Mouse (Mus musculus): Measurements from ENCODE around the gene Nmt2. TPM values are rescaled to one million over a fixed set of nuclear protein-coding genes. Genes with fewer than 3 reads are reported as not detected.

Nmt2 gene
- polyA plus RNA-seq (2015; fragmentation: Illumina TruSeq; extraction: RNeasy Lipid Tissue Mini Kit (QIAGEN cat#74804); ENCODE audit: insufficient read depth, low read depth, low replicate concordance) = 7.4 TPM

DNA sequence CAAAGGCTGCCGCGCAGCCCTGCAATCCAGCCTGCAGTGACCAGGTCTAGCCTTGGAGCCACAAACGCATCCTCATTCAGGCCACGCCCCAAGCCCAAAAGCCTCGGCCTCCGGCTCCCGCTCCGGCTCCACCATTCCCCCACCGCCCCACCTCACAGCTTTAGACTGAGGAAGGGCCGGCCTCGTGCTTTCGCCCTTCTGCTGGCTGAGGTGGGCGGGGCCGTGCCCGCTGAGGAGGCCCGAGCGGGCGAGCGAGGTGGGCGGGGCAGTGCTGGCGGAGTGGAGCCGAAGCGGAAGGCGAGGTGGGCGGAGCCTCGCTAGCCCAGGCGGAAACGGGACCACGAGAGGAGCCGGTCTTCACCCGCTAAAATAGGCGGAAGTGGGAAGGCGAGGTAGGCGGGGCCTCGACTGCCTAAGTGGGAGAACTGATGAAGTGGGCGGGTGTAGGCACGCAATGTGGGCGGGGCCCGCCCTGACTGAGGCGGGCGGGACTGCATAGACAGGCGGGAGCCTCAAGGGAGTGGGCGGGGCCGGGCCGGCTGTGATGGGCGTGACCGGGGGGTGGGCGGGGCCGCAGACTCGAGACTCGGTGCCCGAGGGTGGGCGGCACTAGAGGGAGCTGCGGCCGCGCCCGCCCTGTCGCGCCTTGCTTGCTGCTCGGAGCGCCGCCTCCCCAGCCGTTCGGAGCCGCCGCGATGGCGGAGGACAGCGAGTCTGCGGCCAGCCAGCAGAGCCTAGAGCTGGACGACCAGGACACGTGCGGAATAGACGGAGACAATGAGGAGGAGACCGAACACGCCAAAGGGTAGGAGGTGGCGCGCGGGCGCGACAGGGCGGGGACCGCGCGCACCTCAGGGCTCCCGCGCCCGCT, at the start of gene Nmt2:
TSS of gene Nmt2 (plus strand) at position 611 of the 871 bp plus-strand sequence.

GRCm38 (mm10) chr2:3332484-3333242, 48.7 kb downstream of the Nmt2 start, which contains the start of gene Rpp38:
TSS of gene Rpp38 (minus strand) at chr2:3332643.

DNA sequence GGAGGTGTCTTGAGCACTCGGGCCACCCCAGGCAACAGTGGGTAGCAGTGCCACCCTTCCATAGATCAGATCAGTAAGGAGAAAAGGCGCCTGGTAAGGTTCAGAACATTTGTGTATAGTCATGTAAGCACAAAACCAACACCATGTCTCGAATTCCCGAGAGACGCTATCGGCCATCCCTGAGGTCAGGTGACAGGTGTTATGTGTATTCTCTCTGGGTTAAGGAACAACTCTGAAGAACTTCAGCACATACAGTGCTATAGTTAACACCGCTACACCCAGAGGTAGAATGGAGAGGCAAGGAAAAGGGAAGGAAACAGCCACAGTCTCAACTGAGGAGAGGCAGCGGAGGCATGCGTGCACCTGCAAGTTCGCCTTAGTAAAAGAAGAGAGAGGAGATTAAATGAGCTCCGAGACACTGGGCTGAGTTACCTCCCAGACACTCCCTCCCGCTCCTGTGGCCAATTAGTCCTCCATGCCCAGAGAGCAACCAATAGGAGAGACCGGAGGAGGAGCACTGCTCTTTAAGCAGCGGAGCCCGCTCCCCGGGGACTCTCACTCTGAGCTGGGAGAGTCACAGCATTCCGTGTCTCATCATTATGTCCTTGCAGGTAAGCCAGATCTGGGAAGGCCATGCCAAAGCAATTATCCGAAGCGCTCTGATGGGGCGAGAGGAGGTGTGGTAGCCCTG, 51.7 kb downstream of the Nmt2 start, which contains the start of gene Acbd7:
TSS of gene Acbd7 (plus strand) at position 558 of the 691 bp plus-strand sequence.

Other genes starting within 250 kb of the Nmt2 start
- gene Fam171a1, start 170.0 kb upstream of the Nmt2 start, polyA plus RNA-seq (2015; fragmentation: Illumina TruSeq; extraction: RNeasy Lipid Tissue Mini Kit (QIAGEN cat#74804); ENCODE audit: insufficient read depth, low read depth, low replicate concordance) = 5.4 TPM
- gene Rpp38, start 48.4 kb downstream of the Nmt2 start, polyA plus RNA-seq (2015; fragmentation: Illumina TruSeq; extraction: RNeasy Lipid Tissue Mini Kit (QIAGEN cat#74804); ENCODE audit: insufficient read depth, low read depth, low replicate concordance) = 4.8 TPM
- gene Acbd7, start 52.0 kb downstream of the Nmt2 start, polyA plus RNA-seq (2015; fragmentation: Illumina TruSeq; extraction: RNeasy Lipid Tissue Mini Kit (QIAGEN cat#74804); ENCODE audit: insufficient read depth, low read depth, low replicate concordance) = not detected
- not detected for gene Olah, start 113.0 kb downstream of the Nmt2 start, polyA plus RNA-seq (2015; fragmentation: Illumina TruSeq; extraction: RNeasy Lipid Tissue Mini Kit (QIAGEN cat#74804); ENCODE audit: insufficient read depth, low read depth, low replicate concordance)
- not detected for gene Meig1, start 138.4 kb downstream of the Nmt2 start, polyA plus RNA-seq (2015; fragmentation: Illumina TruSeq; extraction: RNeasy Lipid Tissue Mini Kit (QIAGEN cat#74804); ENCODE audit: insufficient read depth, low read depth, low replicate concordance)
- 2.3 TPM for gene Dclre1c, start 139.9 kb downstream of the Nmt2 start, polyA plus RNA-seq (2015; fragmentation: Illumina TruSeq; extraction: RNeasy Lipid Tissue Mini Kit (QIAGEN cat#74804); ENCODE audit: insufficient read depth, low read depth, low replicate concordance)
- 0.50 TPM for gene Suv39h2, start 190.8 kb downstream of the Nmt2 start, polyA plus RNA-seq (2015; fragmentation: Illumina TruSeq; extraction: RNeasy Lipid Tissue Mini Kit (QIAGEN cat#74804); ENCODE audit: insufficient read depth, low read depth, low replicate concordance)
- gene Gm45902, start 228.6 kb downstream of the Nmt2 start, polyA plus RNA-seq (2015; fragmentation: Illumina TruSeq; extraction: RNeasy Lipid Tissue Mini Kit (QIAGEN cat#74804); ENCODE audit: insufficient read depth, low read depth, low replicate concordance) = 0.55 TPM
- gene Hspa14, start 228.6 kb downstream of the Nmt2 start, polyA plus RNA-seq (2015; fragmentation: Illumina TruSeq; extraction: RNeasy Lipid Tissue Mini Kit (QIAGEN cat#74804); ENCODE audit: insufficient read depth, low read depth, low replicate concordance) = 6.8 TPM
- not detected for gene Cdnf, start 228.8 kb downstream of the Nmt2 start, polyA plus RNA-seq (2015; fragmentation: Illumina TruSeq; extraction: RNeasy Lipid Tissue Mini Kit (QIAGEN cat#74804); ENCODE audit: insufficient read depth, low read depth, low replicate concordance)

Data from pancreas, adult 10 weeks (tissue).